Mouse (Mus musculus) myocyte (in vitro differentiated cells): ENCODE measurements around the gene Abca12.

Experiments
- CEBPB ChIP-seq: IDR thresholded peaks from 2 replicates; pipeline ENCODE4 v1.6.1; 2011; ENCODE audit warnings: mild to moderate bottlenecking, moderate library complexity; ENCODE audit not compliant: poor library complexity, insufficient read depth, severe bottlenecking
- E2F4 ChIP-seq: IDR thresholded peaks from one replicate; pipeline ENCODE4 v1.6.1; 2011; ENCODE audit warnings: mild to moderate bottlenecking, control low read depth, moderate library complexity; ENCODE audit not compliant: insufficient read depth
- MAX ChIP-seq: IDR thresholded peaks from one replicate; pipeline ENCODE4 v1.6.1; 2011; ENCODE audit warnings: low read depth, mild to moderate bottlenecking, control low read depth
- MYOD1 ChIP-seq, 3 experiments: IDR thresholded peaks; one replicate each; pipeline ENCODE4 v1.6.1; 2011; ENCODE audit warnings: control low read depth in 2 of 3, low read depth in 2 of 3, mild to moderate bottlenecking in 2 of 3, moderate library complexity in 1 of 3; ENCODE audit not compliant: insufficient read length in 2 of 3, control insufficient read depth in 1 of 3
- MYOG ChIP-seq, 3 experiments: IDR thresholded peaks; one replicate each; pipeline ENCODE4 v1.6.1; 2011; ENCODE audit warnings: control low read depth in 2 of 3, low read depth in 2 of 3, mild to moderate bottlenecking in 2 of 3; ENCODE audit not compliant: insufficient read length in 2 of 3, control insufficient read depth in 1 of 3, insufficient read depth in 1 of 3
- POLR2A ChIP-seq: IDR thresholded peaks from one replicate; pipeline ENCODE4 v1.6.1; 2011; ENCODE audit warnings: low read depth, mild to moderate bottlenecking, control low read depth, moderate library complexity; ENCODE audit not compliant: insufficient read length
- POLR2AphosphoS2 ChIP-seq: IDR thresholded peaks from one replicate; pipeline ENCODE4 v1.6.1; 2011; ENCODE audit warnings: low read depth, control low read depth; ENCODE audit not compliant: insufficient read length
- REST ChIP-seq: IDR thresholded peaks from one replicate; pipeline ENCODE4 v1.6.1; 2011; ENCODE audit warnings: mild to moderate bottlenecking, control low read depth, moderate library complexity; ENCODE audit not compliant: insufficient read depth, insufficient read length
- SRF ChIP-seq: IDR thresholded peaks from one replicate; pipeline ENCODE4 v1.6.1; 2011; ENCODE audit warnings: low read depth; ENCODE audit not compliant: control insufficient read depth, insufficient read length
- TCF12 ChIP-seq: IDR thresholded peaks from one replicate; pipeline ENCODE4 v1.6.1; 2011; ENCODE audit warnings: mild to moderate bottlenecking, control low read depth; ENCODE audit not compliant: poor library complexity, insufficient read depth, severe bottlenecking
- TCF3 ChIP-seq: IDR thresholded peaks from one replicate; pipeline ENCODE4 v1.6.1; 2011; ENCODE audit warnings: low read depth, control low read depth; ENCODE audit not compliant: insufficient read length
- USF1 ChIP-seq: IDR thresholded peaks from one replicate; pipeline ENCODE4 v1.6.1; 2011; ENCODE audit warnings: low read depth, mild to moderate bottlenecking, control low read depth, moderate library complexity

DNA sequence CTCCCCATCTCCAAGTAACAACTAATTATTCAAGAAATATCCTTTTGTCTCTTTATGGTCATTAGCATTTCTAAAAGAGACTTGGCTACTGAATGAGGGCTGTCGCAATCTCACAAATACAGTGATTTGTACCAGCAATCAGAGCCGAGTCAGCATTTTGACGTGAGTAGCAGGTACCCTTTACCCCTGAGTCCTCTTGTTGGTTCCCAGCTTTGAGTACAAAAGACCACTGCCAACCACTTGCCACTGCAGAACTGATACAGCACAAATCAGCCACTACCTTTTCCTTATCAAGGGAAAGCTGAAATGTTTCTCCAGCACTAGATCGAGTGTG lies 72.5 kb downstream of the Abca12 start:
- TF ChIP-seq TCF3 (no peak), MAX (no peak), POLR2A (no peak), USF1 (no peak), TCF12 (no peak), MYOD1 (IDR thresholded peaks at IDR 0.05; ENCODE audit: control insufficient read depth in 1 of 3, insufficient read length in 2 of 3, low read depth in 2 of 3) (no peak), POLR2AphosphoS2 (no peak), MYOG (IDR thresholded peaks at IDR 0.05; ENCODE audit: control insufficient read depth in 1 of 3, insufficient read depth in 1 of 3, insufficient read length in 2 of 3, low read depth in 2 of 3) (no peak), CEBPB (no peak), REST (no peak), E2F4 (no peak), SRF (no peak)
